In the genomic region with DNA sequence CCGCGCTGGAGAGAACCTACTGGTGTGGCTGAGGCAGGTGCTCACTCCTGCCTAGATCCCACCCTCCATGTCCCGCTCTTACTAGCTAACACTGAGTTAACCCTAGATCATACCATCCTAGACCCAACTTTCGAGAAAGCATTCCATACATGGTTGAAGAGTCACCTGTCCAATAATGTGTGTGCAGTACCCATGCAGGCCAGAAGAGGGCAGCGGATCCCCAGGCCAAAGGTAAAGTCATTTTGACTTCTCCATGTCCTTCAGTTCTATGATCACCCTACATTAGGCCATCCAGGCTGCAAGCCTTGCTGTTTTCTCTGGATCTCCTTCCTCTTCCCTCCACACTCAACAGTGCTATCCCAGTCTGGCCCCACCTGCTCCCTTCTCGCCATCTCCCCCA, we compare ENCODE assay signal across 9 mouse cellular contexts. TPM values are rescaled to one million over a fixed set of nuclear protein-coding genes. Genes with fewer than 3 reads are reported as not detected.
DNase-seq lines count a peak whose midpoint lies in the region; ATAC-seq lines count a peak whose summit lies in the region.
"Had no signal": no experiment of that assay in that cellular context is flagged by ENCODE, and none has a peak within 500 bp of the region (broad histone marks: within the 10 kb centered on the region; RNA-seq: fewer than 3 reads in every experiment).

No protein-coding gene starts in this region.

- peak; percentile 46; the same call in 1 of the 2 replicates for ATAC-seq in monocyte, adult 5-6 weeks (replicated peaks; ENCODE audit: insufficient number of reproducible peaks, low FRiP score, low TSS enrichment, poor library complexity, severe bottlenecking)

- peak; percentile 55 for DNase-seq in layer of hippocampus, adult 11-12 months (ENCODE audit: low spot score)
- no peak for DNase-seq in layer of hippocampus, adult 9-11 months
- peak; percentile 72 for DNase-seq in T-cell, adult 2 months (ENCODE audit: low spot score)
- DNase-seq in cerebellum, postnatal 36 days, result peak; percentile 56 to 67
- peak; percentile 86 for DNase-seq in heart, postnatal 4 days
- DNase-seq in left cerebral cortex, postnatal 25 days (ENCODE audit: low spot score in 2 of 2), result peak; percentile 9 to 28
- peak; percentile 65 for DNase-seq in thymus, postnatal 0 days (ENCODE audit: low spot score)

- intact Hi-C loops in left cerebral cortex, postnatal 25 days (cut with DNase I), result no loop called here

RNA-seq across cellular contexts. Expression of gene Padi4, which starts 14.9 kb away (rescaled TPM):
- under 1 TPM; 0.63 to 0.74 TPM for total RNA-seq in heart, postnatal 4 days (2021)
- not detected for total RNA-seq in left cerebral cortex, postnatal 25 days (2021)
- total RNA-seq in monocyte, adult 5-6 weeks (2017), result 5.7 to 16.3 TPM (median 13.0 TPM) in 3 replicates
- 12.4 and 13.0 TPM in 2 replicates for polyA plus RNA-seq in thymus, postnatal 0 days (2015; fragmentation: Nextera tagmentation; extraction: Ambion mirVana)
- polyA plus RNA-seq: erythroblast, embryonic 14.5 days had no signal

RNA-seq across cellular contexts. Expression of gene Padi3, which starts 21.5 kb away (rescaled TPM):
- under 1 TPM; 0.19 to 0.38 TPM for total RNA-seq in heart, postnatal 4 days (2021)
- total RNA-seq in left cerebral cortex, postnatal 25 days (2021), result not detected
- not detected in 3 replicates for total RNA-seq in monocyte, adult 5-6 weeks (2017)
- polyA plus RNA-seq in thymus, postnatal 0 days (2015; fragmentation: Nextera tagmentation; extraction: Ambion mirVana), result 1.2 and 1.5 TPM in 2 replicates
- polyA plus RNA-seq: erythroblast, embryonic 14.5 days had no signal

RNA-seq across cellular contexts. Expression of gene Padi6, which starts 46.5 kb away (rescaled TPM):
- not detected for total RNA-seq in heart, postnatal 4 days (2021)
- under 1 TPM; 0.32 to 0.44 TPM for total RNA-seq in left cerebral cortex, postnatal 25 days (2021)
- not detected in 3 replicates for total RNA-seq in monocyte, adult 5-6 weeks (2017)
- polyA plus RNA-seq in thymus, postnatal 0 days (2015; fragmentation: Nextera tagmentation; extraction: Ambion mirVana), result 0.46 and 0.77 TPM in 2 replicates
- polyA plus RNA-seq: erythroblast, embryonic 14.5 days had no signal

RNA-seq across cellular contexts. Expression of gene Padi1, which starts 56.6 kb away (rescaled TPM):
- not detected for total RNA-seq in heart, postnatal 4 days (2021)
- not detected for total RNA-seq in left cerebral cortex, postnatal 25 days (2021)
- 0.29 to 0.86 TPM in 2 of 3 replicates, not detected in the other for total RNA-seq in monocyte, adult 5-6 weeks (2017)
- 0.41 and 0.64 TPM in 2 replicates for polyA plus RNA-seq in thymus, postnatal 0 days (2015; fragmentation: Nextera tagmentation; extraction: Ambion mirVana)
- polyA plus RNA-seq: erythroblast, embryonic 14.5 days had no signal
